Mouse (Mus musculus): ENCODE measurements around the gene Kcnip4.

Kcnip4 gene

GRCm38 (mm10) chr5:48545825-48546224 lies 978.9 kb downstream of the Kcnip4 start:
- no peak for DNase-seq

GRCm38 (mm10) chr5:48544784-48545734 lies 979.6 kb downstream of the Kcnip4 start:
- no peak for DNase-seq

GRCm38 (mm10) chr5:48518035-48518434 lies 1006.7 kb downstream of the Kcnip4 start:
- no peak for DNase-seq

- no peak for DNase-seq
These were observed 1011.4 kb downstream of the Kcnip4 start for GRCm38 (mm10) chr5:48513354-48513753.

- DNase-seq, result no peak
These were observed 1013.4 kb downstream of the Kcnip4 start for GRCm38 (mm10) chr5:48511357-48511756.

- DNase-seq, result no peak
These were observed 1014.5 kb downstream of the Kcnip4 start for GRCm38 (mm10) chr5:48510241-48510640.

GRCm38 (mm10) chr5:48509194-48509930 lies 1015.3 kb downstream of the Kcnip4 start:
- DNase-seq, result no peak

- no peak for DNase-seq
These were observed 1021.6 kb downstream of the Kcnip4 start for GRCm38 (mm10) chr5:48503094-48503493.

- DNase-seq, result no peak
These were observed 1022.3 kb downstream of the Kcnip4 start for GRCm38 (mm10) chr5:48502442-48502841.

GRCm38 (mm10) chr5:48500204-48500603 lies 1024.5 kb downstream of the Kcnip4 start:
- no peak for DNase-seq

- DNase-seq, result no peak
These were observed 1033.7 kb downstream of the Kcnip4 start for GRCm38 (mm10) chr5:48490864-48491477.

GRCm38 (mm10) chr5:48489549-48490288 lies 1035.0 kb downstream of the Kcnip4 start:
- no peak for DNase-seq

- no peak for DNase-seq
These were observed 1041.6 kb downstream of the Kcnip4 start for GRCm38 (mm10) chr5:48483112-48483511.

GRCm38 (mm10) chr5:48460221-48460620 lies 1064.5 kb downstream of the Kcnip4 start:
- DNase-seq, result no peak

- no peak for DNase-seq
These were observed 1075.8 kb downstream of the Kcnip4 start for GRCm38 (mm10) chr5:48448888-48449287.

GRCm38 (mm10) chr5:48430459-48430858 lies 1094.2 kb downstream of the Kcnip4 start:
- peak; percentile 2 to 17 for DNase-seq

- no peak for DNase-seq
These were observed 1102.8 kb downstream of the Kcnip4 start for GRCm38 (mm10) chr5:48421957-48422356.

- no peak for DNase-seq
These were observed 1105.0 kb downstream of the Kcnip4 start for GRCm38 (mm10) chr5:48419741-48420140.

GRCm38 (mm10) chr5:48412261-48412660 lies 1112.4 kb downstream of the Kcnip4 start:
- DNase-seq, result no peak

- DNase-seq, result no peak
These were observed 1113.2 kb downstream of the Kcnip4 start for GRCm38 (mm10) chr5:48411462-48411861.

- no peak for DNase-seq
These were observed 1114.4 kb downstream of the Kcnip4 start for GRCm38 (mm10) chr5:48410348-48410747.

GRCm38 (mm10) chr5:48408276-48408675 lies 1116.4 kb downstream of the Kcnip4 start:
- no peak for DNase-seq

GRCm38 (mm10) chr5:48402497-48402896 lies 1122.2 kb downstream of the Kcnip4 start:
- peak in 1 of 2 experiments; percentile 3 for DNase-seq

Measured in kidney, adult 8-10 months (tissue).